Mouse (Mus musculus) lung, postnatal 0 days (tissue): Measurements from ENCODE around the gene Syngr3.

Source experiments
- CTCF ChIP-seq: IDR thresholded peaks from 2 replicates; pipeline ENCODE4 v1.5.1; 2016; ENCODE audit warnings: antibody characterized with exemption, mild to moderate bottlenecking
- EP300 ChIP-seq: IDR thresholded peaks from 2 replicates; pipeline ENCODE4 v1.6.1; 2016; ENCODE audit warnings: antibody characterized with exemption, mild to moderate bottlenecking, control low read depth

- TF ChIP-seq CTCF (peak; percentile 68), EP300 (no peak)
Observed at GRCm38 (mm10) chr17:24708646-24709045, 18.9 kb upstream of the Syngr3 start.
